Mouse (Mus musculus): ENCODE data around the gene Obsl1. TPM values are rescaled to one million over a fixed set of nuclear protein-coding genes. Genes with fewer than 3 reads are reported as not detected.

The Obsl1 gene
- polyA plus RNA-seq, 1 experiment: 23.1 TPM

DNA sequence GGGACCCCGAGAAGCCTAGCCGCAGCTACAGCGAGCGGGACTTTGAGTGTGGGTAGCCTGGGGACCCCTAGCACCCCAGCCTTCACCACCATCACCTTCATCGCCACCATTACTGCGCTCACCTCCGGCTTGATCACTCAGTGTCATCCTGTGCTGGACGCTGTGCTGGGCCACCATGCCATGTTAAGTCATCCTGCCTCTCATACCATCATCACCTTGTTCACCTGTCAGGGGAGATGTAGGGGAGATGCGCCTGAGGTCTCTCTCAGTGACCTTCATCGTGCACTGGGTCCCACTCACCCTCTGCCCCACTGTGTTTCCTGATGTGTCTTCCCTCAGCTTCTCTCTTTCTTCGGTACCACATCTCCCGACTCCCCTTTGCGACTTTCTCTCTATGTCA, 41.1 kb upstream of the Obsl1 start:
- peaks cover 3% of the 10 kb centered on the region; the same call in 1 of the 2 replicates for H3K27me3 ChIP-seq (ENCODE audit: control insufficient read depth, insufficient read depth, low read length)
- no peak overlapping the region for H3K27ac ChIP-seq (ENCODE audit: control insufficient read depth, insufficient read depth, low read length)
- 92% methylated on average over 13 of the region's 13 CpGs for WGBS
- no peak for TF ChIP-seq CTCF (IDR thresholded peaks at IDR 0.05; ENCODE audit: borderline replicate concordance, control insufficient read depth, extremely low read depth, insufficient read depth, low read length, poor library complexity)
- H3K4me1 ChIP-seq (replicated peaks; ENCODE audit: control insufficient read depth, insufficient read depth, low read length): no peaks in the 10 kb centered on the region
- H3K4me3 ChIP-seq (ENCODE audit: control insufficient read depth, insufficient read depth, low read length): no peak overlapping the region
- H3K36me3 ChIP-seq (ENCODE audit: control insufficient read depth, insufficient read depth, low read length): no peaks in the 10 kb centered on the region
- DNase-seq: no peak

DNA sequence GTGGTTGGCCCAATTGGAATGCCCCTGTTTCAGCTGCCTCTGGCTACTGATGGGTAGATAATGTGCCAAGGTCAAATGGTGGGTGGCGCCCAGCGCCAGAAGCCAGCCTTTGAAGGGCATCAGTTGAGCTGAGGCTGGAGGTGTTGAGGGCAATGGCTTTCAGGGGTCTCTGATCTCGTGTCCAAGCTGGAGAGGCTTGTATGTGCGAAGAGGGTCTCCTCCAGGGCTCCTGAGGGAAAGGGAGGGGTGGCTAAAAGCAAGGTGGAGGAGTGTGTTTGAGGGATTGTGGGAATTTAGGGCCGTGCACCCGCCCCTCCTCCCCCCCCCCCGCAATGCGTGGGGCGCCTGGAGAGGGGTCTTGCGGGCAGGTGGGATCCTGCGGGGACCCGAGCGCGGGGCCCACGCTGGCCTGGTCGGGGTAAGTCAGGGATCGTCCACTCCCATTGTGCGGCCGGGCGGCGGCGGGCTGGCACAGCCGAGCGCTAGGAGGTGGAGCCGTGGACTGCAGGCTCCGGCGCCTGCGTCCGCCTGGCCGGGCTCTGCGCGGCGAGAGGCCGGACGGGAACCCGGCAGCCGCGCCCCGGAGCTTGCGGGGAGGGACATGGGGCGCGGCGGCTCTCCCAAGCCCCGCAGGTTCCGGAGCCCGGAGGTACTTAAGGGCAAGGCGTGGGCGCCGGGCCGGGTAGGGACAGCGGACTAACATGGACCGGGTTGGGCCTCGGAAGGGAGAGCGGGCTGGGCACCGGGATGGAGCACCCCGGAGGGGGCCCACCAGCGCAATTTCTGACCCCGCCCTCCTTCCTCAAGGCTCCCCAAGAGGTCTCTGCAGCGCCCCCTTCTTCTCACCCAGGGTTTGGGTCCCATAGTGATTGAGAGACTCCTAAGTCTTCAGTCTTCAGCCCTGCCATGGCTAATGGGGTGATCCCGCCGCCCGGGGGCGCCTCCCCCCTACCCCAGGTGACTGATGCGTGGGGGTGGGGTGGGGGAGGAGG, 40.0 kb upstream of the Obsl1 start, which contains the start of gene Slc4a3:
Gene Slc4a3, plus strand, starts transcription at position 302 of the 992 bp plus-strand sequence.
- WGBS: 4% methylated on average over 62 of the region's 64 CpGs
- peaks cover 3% of the 10 kb centered on the region; the same call in 1 of the 2 replicates for H3K27me3 ChIP-seq (ENCODE audit: control insufficient read depth, insufficient read depth, low read length)
- DNase-seq: no peak
- no peak within 1 kb of the TSS for H3K27ac ChIP-seq (ENCODE audit: control insufficient read depth, insufficient read depth, low read length)
- no peaks in the 10 kb centered on the region for H3K4me1 ChIP-seq (replicated peaks; ENCODE audit: control insufficient read depth, insufficient read depth, low read length)
- 0 out of 2 replicates have a peak within 1 kb of the TSS, but pooled peaks have one; percentile 5 for H3K4me3 ChIP-seq (ENCODE audit: control insufficient read depth, insufficient read depth, low read length)
- TF ChIP-seq POLR2A (IDR thresholded peaks at IDR 0.05; ENCODE audit: control insufficient read depth, extremely low read depth, insufficient read depth, low read length, poor library complexity): no peak
- TF ChIP-seq CTCF (IDR thresholded peaks at IDR 0.05; ENCODE audit: borderline replicate concordance, control insufficient read depth, extremely low read depth, insufficient read depth, low read length, poor library complexity): no peak
- H3K36me3 ChIP-seq (ENCODE audit: control insufficient read depth, insufficient read depth, low read length): no peaks in the 10 kb centered on the region

DNA sequence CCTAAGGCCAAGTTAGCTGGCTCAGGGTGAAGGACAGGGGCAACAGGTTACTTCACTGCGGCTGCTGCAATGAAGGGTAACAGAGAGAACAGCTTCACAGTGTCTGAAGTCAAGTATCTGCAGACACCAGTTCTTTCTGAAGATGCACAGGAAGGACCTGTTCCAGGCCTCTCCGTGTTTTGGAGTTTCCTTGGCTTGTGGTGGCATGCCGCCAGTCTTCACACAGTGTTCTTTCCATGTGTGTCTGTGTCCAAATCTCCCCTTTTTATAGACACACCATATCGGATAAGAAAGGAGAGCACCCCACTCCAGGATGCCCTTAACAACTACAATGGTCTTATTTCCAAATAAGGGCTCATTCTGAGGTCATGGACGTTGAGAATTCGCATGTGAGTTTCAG, 38.1 kb upstream of the Obsl1 start:
- TF ChIP-seq CTCF (IDR thresholded peaks at IDR 0.05; ENCODE audit: borderline replicate concordance, control insufficient read depth, extremely low read depth, insufficient read depth, low read length, poor library complexity) (no peak), POLR2A (IDR thresholded peaks at IDR 0.05; ENCODE audit: control insufficient read depth, extremely low read depth, insufficient read depth, low read length, poor library complexity) (no peak)
- Histone ChIP-seq H3K36me3 (ENCODE audit: control insufficient read depth, insufficient read depth, low read length) (no peaks in the 10 kb centered on the region), H3K4me3 (ENCODE audit: control insufficient read depth, insufficient read depth, low read length) (no peak overlapping the region), H3K27me3 (ENCODE audit: control insufficient read depth, insufficient read depth, low read length) (peaks cover 3% of the 10 kb centered on the region; the same call in 1 of the 2 replicates), H3K27ac (ENCODE audit: control insufficient read depth, insufficient read depth, low read length) (no peak overlapping the region), H3K4me1 (replicated peaks; ENCODE audit: control insufficient read depth, insufficient read depth, low read length) (no peaks in the 10 kb centered on the region)
- WGBS: 87% methylated on average over 6 of the region's 6 CpGs
- no peak for DNase-seq

DNA sequence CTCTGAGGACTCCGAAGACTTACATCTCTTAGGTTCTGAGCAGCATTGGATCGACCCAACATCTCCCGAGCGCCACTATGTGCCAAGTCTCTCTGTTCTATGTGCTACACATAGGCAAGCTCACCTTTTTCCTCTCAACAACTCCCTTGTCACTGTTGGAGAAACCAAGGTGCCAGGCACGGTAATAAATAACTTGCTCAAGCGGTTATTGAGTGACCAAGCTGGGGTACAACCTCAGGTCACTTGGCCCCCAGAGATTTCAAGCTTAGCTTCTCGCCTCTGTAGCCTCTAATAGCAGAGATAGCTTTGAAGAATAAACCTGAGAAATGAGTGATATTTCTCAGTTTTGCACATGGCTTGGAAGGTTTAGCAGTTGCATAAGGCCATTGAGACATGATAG, 35.2 kb upstream of the Obsl1 start:
- DNase-seq: no peak
- no peaks in the 10 kb centered on the region for H3K4me1 ChIP-seq (replicated peaks; ENCODE audit: control insufficient read depth, insufficient read depth, low read length)
- H3K27ac ChIP-seq (ENCODE audit: control insufficient read depth, insufficient read depth, low read length): no peak overlapping the region
- WGBS: 95% methylated on average over 7 of the region's 7 CpGs
- TF ChIP-seq POLR2A (IDR thresholded peaks at IDR 0.05; ENCODE audit: control insufficient read depth, extremely low read depth, insufficient read depth, low read length, poor library complexity) (no peak), CTCF (IDR thresholded peaks at IDR 0.05; ENCODE audit: borderline replicate concordance, control insufficient read depth, extremely low read depth, insufficient read depth, low read length, poor library complexity) (no peak)
- no peak overlapping the region for H3K4me3 ChIP-seq (ENCODE audit: control insufficient read depth, insufficient read depth, low read length)
- peaks cover 2% of the 10 kb centered on the region; the same call in 1 of the 2 replicates for H3K27me3 ChIP-seq (ENCODE audit: control insufficient read depth, insufficient read depth, low read length)
- no peaks in the 10 kb centered on the region for H3K36me3 ChIP-seq (ENCODE audit: control insufficient read depth, insufficient read depth, low read length)

DNA sequence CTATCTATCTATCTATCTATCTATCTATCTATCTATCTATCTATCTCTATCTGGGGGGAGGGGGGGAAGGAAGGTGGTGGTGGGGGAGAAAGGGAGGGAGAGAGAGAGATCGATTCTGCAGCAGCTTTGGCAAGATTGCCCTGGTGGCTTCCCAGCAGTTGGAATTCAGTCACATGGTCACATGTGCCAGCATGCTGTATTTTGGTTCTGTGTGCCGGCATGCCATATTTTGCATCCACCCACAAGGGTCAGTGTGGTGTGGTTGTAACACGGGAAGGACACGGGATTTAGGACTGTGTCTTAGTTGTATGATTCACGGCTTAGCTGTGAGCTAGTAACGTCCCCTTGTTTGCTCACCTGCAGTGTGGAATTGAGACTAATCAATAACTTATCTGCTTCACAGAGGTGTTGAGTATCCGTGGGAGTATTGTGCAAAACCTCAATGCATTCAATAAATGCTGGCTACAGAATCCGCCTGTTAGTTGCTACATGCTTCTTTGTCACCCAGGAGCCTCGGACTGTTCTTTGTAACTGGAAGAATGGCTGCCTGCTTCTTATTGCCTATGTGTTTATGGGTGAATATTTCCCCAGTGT, 32.4 kb upstream of the Obsl1 start:
- Histone ChIP-seq H3K27ac (ENCODE audit: control insufficient read depth, insufficient read depth, low read length) (no peak overlapping the region), H3K27me3 (ENCODE audit: control insufficient read depth, insufficient read depth, low read length) (no peaks in the 10 kb centered on the region), H3K36me3 (ENCODE audit: control insufficient read depth, insufficient read depth, low read length) (no peaks in the 10 kb centered on the region; the same call in none of the 2 replicates), H3K4me3 (ENCODE audit: control insufficient read depth, insufficient read depth, low read length) (no peak overlapping the region), H3K4me1 (replicated peaks; ENCODE audit: control insufficient read depth, insufficient read depth, low read length) (no peaks in the 10 kb centered on the region)
- no peak for DNase-seq
- WGBS: 86% methylated on average over 9 of the region's 9 CpGs
- TF ChIP-seq POLR2A (IDR thresholded peaks at IDR 0.05; ENCODE audit: control insufficient read depth, extremely low read depth, insufficient read depth, low read length, poor library complexity): no peak
- no peak for TF ChIP-seq CTCF (IDR thresholded peaks at IDR 0.05; ENCODE audit: borderline replicate concordance, control insufficient read depth, extremely low read depth, insufficient read depth, low read length, poor library complexity)

DNA sequence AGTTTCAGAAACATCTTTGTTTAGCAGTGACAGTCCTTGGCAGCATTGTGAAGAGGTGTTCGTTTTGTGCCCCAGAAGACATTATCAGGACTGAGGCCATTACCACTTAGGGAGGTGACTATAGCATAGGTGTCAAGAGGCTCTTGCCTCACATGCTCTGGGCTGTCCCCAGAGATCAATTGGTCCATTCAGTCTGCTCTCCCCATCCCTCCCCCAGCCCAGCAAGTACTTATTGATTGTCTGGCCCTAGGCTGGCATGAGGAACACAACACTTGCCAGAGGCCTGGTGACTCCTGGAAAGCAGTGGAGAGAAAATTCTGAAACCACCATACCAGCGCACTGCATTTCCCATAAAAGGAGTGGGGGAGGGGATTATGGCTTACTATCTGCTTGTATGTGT, 31.3 kb upstream of the Obsl1 start:
- Histone ChIP-seq H3K27ac (ENCODE audit: control insufficient read depth, insufficient read depth, low read length) (no peak overlapping the region), H3K27me3 (ENCODE audit: control insufficient read depth, insufficient read depth, low read length) (no peaks in the 10 kb centered on the region), H3K4me1 (replicated peaks; ENCODE audit: control insufficient read depth, insufficient read depth, low read length) (no peaks in the 10 kb centered on the region), H3K36me3 (ENCODE audit: control insufficient read depth, insufficient read depth, low read length) (no peaks in the 10 kb centered on the region; the same call in none of the 2 replicates), H3K4me3 (ENCODE audit: control insufficient read depth, insufficient read depth, low read length) (no peak overlapping the region)
- 86% methylated on average over 2 of the region's 2 CpGs for WGBS
- TF ChIP-seq CTCF (IDR thresholded peaks at IDR 0.05; ENCODE audit: borderline replicate concordance, control insufficient read depth, extremely low read depth, insufficient read depth, low read length, poor library complexity) (no peak), POLR2A (IDR thresholded peaks at IDR 0.05; ENCODE audit: control insufficient read depth, extremely low read depth, insufficient read depth, low read length, poor library complexity) (no peak)
- no peak for DNase-seq

All from thymus, adult 2 months (tissue).